Mouse (Mus musculus): ENCODE data around the gene Isg20. TPM values are rescaled to one million over a fixed set of nuclear protein-coding genes. Genes with fewer than 3 reads are reported as not detected.

Isg20 gene
- total and polyA plus RNA-seq, 3 experiments, result 63.1 to 240 (median 105) TPM

GRCm38 (mm10) chr7:78882469-78882837 is 30.8 kb upstream of the Isg20 start:
- H3K27ac ChIP-seq (ENCODE audit: control insufficient read depth, low read depth, low read length), result no peak overlapping the region
- H3K9me3 ChIP-seq (replicated peaks; ENCODE audit: insufficient read depth, low read length), result no peaks in the 10 kb centered on the region
- H3K4me3 ChIP-seq (ENCODE audit: control insufficient read depth in 1 of 2, insufficient read depth in 1 of 2, low read depth in 2 of 2, low read length in 2 of 2), result no peak overlapping the region
- TF ChIP-seq RCOR1 (IDR thresholded peaks at IDR 0.05; ENCODE audit: low read depth, low read length) (no peak), NELFE (IDR thresholded peaks at IDR 0.05; ENCODE audit: low read depth, low read length) (no peak), TCF12 (IDR thresholded peaks at IDR 0.05; ENCODE audit: low read depth, low read length) (no peak)
- H3K36me3 ChIP-seq (ENCODE audit: control insufficient read depth in 1 of 2, insufficient read depth in 2 of 2, low read length in 2 of 2), result no peaks in the 10 kb centered on the region
- DNase-seq (ENCODE audit: low read depth, low spot score), result no peak
- peaks cover 3 to 6% of the 10 kb centered on the region in 2 experiments for H3K27me3 ChIP-seq (ENCODE audit: control insufficient read depth in 1 of 2, insufficient read depth in 2 of 2, low read length in 2 of 2)
- no peak overlapping the region for H3K9ac ChIP-seq (ENCODE audit: control insufficient read depth, low read depth, low read length, poor library complexity, severe bottlenecking)
- H3K79me2 ChIP-seq (ENCODE audit: control insufficient read depth, insufficient read depth, low read length, poor library complexity), result no peaks in the 10 kb centered on the region
- H3K4me1 ChIP-seq (ENCODE audit: control insufficient read depth in 1 of 2, insufficient read depth in 2 of 2, low read length in 2 of 2), result no peaks in the 10 kb centered on the region

DNA sequence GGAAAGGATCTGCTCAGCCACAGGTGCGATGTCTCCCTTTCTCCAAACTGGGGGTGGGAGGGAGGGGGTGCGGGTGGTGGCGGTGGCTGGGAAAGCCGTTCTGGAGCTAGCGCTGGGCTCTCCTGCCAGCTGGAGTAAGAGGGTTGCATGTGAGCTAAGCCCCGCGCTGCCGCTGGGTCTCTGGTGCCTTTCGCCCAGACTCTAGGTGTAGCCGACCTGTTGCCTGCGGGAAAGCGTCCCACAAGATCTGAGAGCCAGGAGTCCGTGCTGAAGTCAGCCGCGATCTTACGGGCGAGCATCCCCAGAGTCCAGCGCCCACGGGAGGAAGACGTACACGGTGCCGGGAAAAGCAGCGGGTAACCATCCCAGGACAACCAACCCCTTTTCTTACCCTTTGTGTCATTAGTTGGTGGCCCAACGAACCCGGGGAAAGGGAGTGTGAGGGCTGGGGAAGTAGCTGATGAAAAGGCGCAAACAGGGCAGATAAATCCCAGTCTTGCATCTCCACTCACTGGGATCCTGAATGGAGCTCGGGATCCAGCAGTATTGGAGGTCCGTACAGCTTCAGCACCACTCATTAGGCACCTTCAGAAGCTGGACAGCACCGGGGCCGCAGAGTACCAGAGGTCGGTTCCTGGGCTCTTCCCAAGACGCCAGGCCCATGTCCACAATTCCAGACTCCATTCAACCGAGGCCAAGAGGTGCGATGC is 30.1 kb upstream of the Isg20 start:
- no peaks in the 10 kb centered on the region for H3K9me3 ChIP-seq (replicated peaks; ENCODE audit: insufficient read depth, low read length)
- H3K27me3 ChIP-seq (ENCODE audit: control insufficient read depth in 1 of 2, insufficient read depth in 2 of 2, low read length in 2 of 2), result peaks cover 3 to 6% of the 10 kb centered on the region in 2 experiments
- no peak overlapping the region for H3K4me3 ChIP-seq (ENCODE audit: control insufficient read depth in 1 of 2, insufficient read depth in 1 of 2, low read depth in 2 of 2, low read length in 2 of 2)

GRCm38 (mm10) chr7:78883726-78884060 is 29.5 kb upstream of the Isg20 start:
- Histone ChIP-seq H3K4me1 (ENCODE audit: control insufficient read depth in 1 of 2, insufficient read depth in 2 of 2, low read length in 2 of 2) (no peaks in the 10 kb centered on the region), H3K27ac (ENCODE audit: control insufficient read depth, low read depth, low read length) (no peak overlapping the region), H3K79me2 (ENCODE audit: control insufficient read depth, insufficient read depth, low read length, poor library complexity) (no peaks in the 10 kb centered on the region), H3K4me3 (ENCODE audit: control insufficient read depth in 1 of 2, insufficient read depth in 1 of 2, low read depth in 2 of 2, low read length in 2 of 2) (no peak overlapping the region), H3K9ac (ENCODE audit: control insufficient read depth, low read depth, low read length, poor library complexity, severe bottlenecking) (no peak overlapping the region), H3K27me3 (ENCODE audit: control insufficient read depth in 1 of 2, insufficient read depth in 2 of 2, low read length in 2 of 2) (peaks cover 3 to 6% of the 10 kb centered on the region in 2 experiments; a peak in 3 of 4 replicates), H3K36me3 (ENCODE audit: control insufficient read depth in 1 of 2, insufficient read depth in 2 of 2, low read length in 2 of 2) (no peaks in the 10 kb centered on the region), H3K9me3 (replicated peaks; ENCODE audit: insufficient read depth, low read length) (no peaks in the 10 kb centered on the region)
- DNase-seq (ENCODE audit: low read depth, low spot score), result no peak
- TF ChIP-seq MYB (IDR thresholded peaks at IDR 0.05; ENCODE audit: low read depth, low read length), result no peak
- no peak for TF ChIP-seq ETS1 (IDR thresholded peaks at IDR 0.05; ENCODE audit: low read depth, low read length)
- TF ChIP-seq NRF1 (IDR thresholded peaks at IDR 0.05; ENCODE audit: insufficient read depth, low read depth, low read length, poor library complexity, severe bottlenecking), result no peak
- TF ChIP-seq GABPA (IDR thresholded peaks at IDR 0.05; ENCODE audit: low read depth, low read length), result no peak

More for the DNA sequence above, 30.1 kb upstream of the Isg20 start:
- H3K36me3 ChIP-seq (ENCODE audit: control insufficient read depth in 1 of 2, insufficient read depth in 2 of 2, low read length in 2 of 2), result no peaks in the 10 kb centered on the region
- H3K9ac ChIP-seq (ENCODE audit: control insufficient read depth, low read depth, low read length, poor library complexity, severe bottlenecking), result no peak overlapping the region
- no peak overlapping the region for H3K27ac ChIP-seq (ENCODE audit: control insufficient read depth, low read depth, low read length)
- no peak for DNase-seq (ENCODE audit: low read depth, low spot score)
- no peaks in the 10 kb centered on the region for H3K79me2 ChIP-seq (ENCODE audit: control insufficient read depth, insufficient read depth, low read length, poor library complexity)
- TF ChIP-seq HCFC1 (IDR thresholded peaks at IDR 0.05; ENCODE audit: low read depth, low read length) (no peak), ZC3H11A (IDR thresholded peaks at IDR 0.05; ENCODE audit: low read depth, low read length) (no peak), ZNF384 (IDR thresholded peaks at IDR 0.05; ENCODE audit: low read depth, low read length) (no peak), ETS1 (IDR thresholded peaks at IDR 0.05; ENCODE audit: low read depth, low read length) (no peak), MEF2A (IDR thresholded peaks at IDR 0.05; ENCODE audit: extremely low read depth, insufficient replicate concordance, low read depth, low read length, poor library complexity, severe bottlenecking) (no peak), TAL1 (IDR thresholded peaks at IDR 0.05; ENCODE audit: low read length) (no peak), E2F4 (IDR thresholded peaks at IDR 0.05; ENCODE audit: borderline replicate concordance, low read depth, low read length) (no peak), JUND (IDR thresholded peaks at IDR 0.05; ENCODE audit: low read depth, low read length) (no peak), KAT2A (conservative IDR thresholded peaks at IDR 0.05; ENCODE audit: low read depth, low read length) (no peak), SMC3 (IDR thresholded peaks at IDR 0.05; ENCODE audit: low read depth, low read length) (no peak), MAX (IDR thresholded peaks at IDR 0.05; ENCODE audit: low read length) (no peak)
- H3K4me1 ChIP-seq (ENCODE audit: control insufficient read depth in 1 of 2, insufficient read depth in 2 of 2, low read length in 2 of 2), result no peaks in the 10 kb centered on the region
